Comparison of ENCODE assay signal across 8 mouse cellular contexts in the genomic region with DNA sequence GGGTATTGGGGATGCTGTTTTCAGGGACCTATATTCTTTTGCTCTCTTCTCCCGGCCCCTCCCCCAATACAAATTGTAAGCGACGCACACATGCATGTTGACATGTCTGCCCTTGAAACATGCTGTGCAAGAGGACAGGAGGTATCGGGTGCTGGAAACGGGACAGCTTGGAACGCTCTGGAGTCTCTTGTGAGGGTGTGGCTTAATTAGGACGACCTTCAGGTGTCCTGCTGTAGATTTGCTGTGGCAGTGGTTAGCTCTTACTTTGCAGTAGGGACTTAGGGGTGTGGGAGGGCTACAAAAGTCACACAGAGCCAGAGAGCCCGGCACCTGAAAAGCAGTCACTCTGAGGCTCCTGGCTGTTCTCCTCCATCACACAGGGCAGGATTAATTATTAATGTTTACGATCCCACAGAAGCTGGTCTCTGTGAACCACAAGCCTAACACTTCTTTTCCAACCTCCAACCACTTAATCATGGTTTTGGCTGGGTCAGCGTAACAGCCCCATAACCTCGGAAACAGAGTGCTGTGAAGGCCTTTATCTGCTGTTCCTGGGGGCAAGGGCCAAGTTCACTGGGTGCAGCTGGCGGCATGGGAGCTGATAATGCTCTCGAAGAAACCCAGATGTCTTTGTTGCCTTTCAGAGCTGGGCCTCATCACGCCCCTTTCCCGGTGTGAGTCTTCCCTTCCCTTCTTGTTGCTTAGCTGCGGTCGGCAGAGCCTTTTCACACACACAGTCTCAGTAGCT. TPM values are rescaled to one million over a fixed set of nuclear protein-coding genes. Genes with fewer than 3 reads are reported as not detected.
DNase-seq lines count a peak whose midpoint lies in the region; ATAC-seq and TF ChIP-seq lines count a peak whose summit lies in the region.

No protein-coding gene starts in this region.

- no peak for TF ChIP-seq POLR2A in brain, embryonic 14.5 days (IDR thresholded peaks at IDR 0.05; ENCODE audit: borderline replicate concordance, extremely low read depth, insufficient read depth, insufficient read length, poor library complexity, severe bottlenecking)

- no peaks in the 10 kb centered on the region for H3K4me1 ChIP-seq in embryonic facial prominence, embryonic 12.5 days
- H3K4me1 ChIP-seq in embryonic facial prominence, embryonic 10.5 days: peaks cover 28% of the 10 kb centered on the region
- peaks cover 26% of the 10 kb centered on the region for H3K4me1 ChIP-seq in intestine, embryonic 15.5 days (replicated peaks)
- peaks cover 44% of the 10 kb centered on the region for H3K4me1 ChIP-seq in liver, embryonic 15.5 days (replicated peaks)

- H3K27ac ChIP-seq in embryonic facial prominence, embryonic 12.5 days: 0 out of 2 replicates have a peak overlapping the region, but pooled peaks have one; percentile 17
- H3K27ac ChIP-seq in embryonic facial prominence, embryonic 10.5 days (replicated peaks): no peak overlapping the region
- peak overlapping the region; percentile 64 for H3K27ac ChIP-seq in intestine, embryonic 15.5 days
- H3K27ac ChIP-seq in liver, embryonic 15.5 days (replicated peaks): peak overlapping the region; percentile 56

- H3K9ac ChIP-seq in embryonic facial prominence, embryonic 12.5 days: no peak overlapping the region
- no peak overlapping the region for H3K9ac ChIP-seq in intestine, embryonic 15.5 days
- no peak overlapping the region for H3K9ac ChIP-seq in liver, embryonic 15.5 days

- no peak for DNase-seq in embryonic facial prominence, embryonic 10.5 days (ENCODE audit: low spot score)
- peak; percentile 47 for DNase-seq in brain, embryonic 14.5 days (ENCODE audit: low read depth)
- DNase-seq in layer of hippocampus, postnatal 10 days (ENCODE audit: low spot score in 2 of 2): no peak
- no peak for DNase-seq in lung, adult 18-20 months
- DNase-seq in thymus, adult 18-20 months: no peak

- 67% methylated on average over 17 of the region's 17 CpGs for WGBS in embryonic facial prominence, embryonic 12.5 days
- 74% methylated on average over 17 of the region's 17 CpGs for WGBS in embryonic facial prominence, embryonic 10.5 days
- 26% methylated on average over 17 of the region's 17 CpGs for WGBS in intestine, embryonic 15.5 days
- 36% methylated on average over 17 of the region's 17 CpGs for WGBS in liver, embryonic 15.5 days (ENCODE audit: insufficient replicate concordance)

- H3K4me3 ChIP-seq in embryonic facial prominence, embryonic 12.5 days: no peak overlapping the region
- H3K4me3 ChIP-seq in embryonic facial prominence, embryonic 10.5 days: no peak overlapping the region
- H3K4me3 ChIP-seq in intestine, embryonic 15.5 days (replicated peaks): no peak overlapping the region
- no peak overlapping the region for H3K4me3 ChIP-seq in liver, embryonic 15.5 days (replicated peaks)

- no peak overlapping the region for H3K4me2 ChIP-seq in embryonic facial prominence, embryonic 12.5 days (replicated peaks)
- peak overlapping the region; percentile 40 for H3K4me2 ChIP-seq in intestine, embryonic 15.5 days (replicated peaks)
- peak overlapping the region; percentile 32 for H3K4me2 ChIP-seq in liver, embryonic 15.5 days

- H3K9me3 ChIP-seq in embryonic facial prominence, embryonic 12.5 days: no peaks in the 10 kb centered on the region
- no peaks in the 10 kb centered on the region for H3K9me3 ChIP-seq in embryonic facial prominence, embryonic 10.5 days
- no peaks in the 10 kb centered on the region for H3K9me3 ChIP-seq in intestine, embryonic 15.5 days
- H3K9me3 ChIP-seq in liver, embryonic 15.5 days (replicated peaks): no peaks in the 10 kb centered on the region

- no peak for ATAC-seq in embryonic facial prominence, embryonic 12.5 days (ENCODE audit: insufficient number of reproducible peaks, insufficient read depth, low FRiP score, low TSS enrichment)
- ATAC-seq in intestine, embryonic 15.5 days: peak; percentile 85
- peak; percentile 60 for ATAC-seq in liver, embryonic 15.5 days (ENCODE audit: insufficient read depth)

- no peak for TF ChIP-seq CTCF in brain, embryonic 14.5 days (IDR thresholded peaks at IDR 0.05; ENCODE audit: borderline replicate concordance, extremely low read depth, insufficient read depth, insufficient read length)

- H3K27me3 ChIP-seq in embryonic facial prominence, embryonic 12.5 days: no peaks in the 10 kb centered on the region
- H3K27me3 ChIP-seq in embryonic facial prominence, embryonic 10.5 days (replicated peaks; ENCODE audit: low read depth, poor library complexity, severe bottlenecking): no peaks in the 10 kb centered on the region
- no peaks in the 10 kb centered on the region for H3K27me3 ChIP-seq in intestine, embryonic 15.5 days (replicated peaks)
- H3K27me3 ChIP-seq in liver, embryonic 15.5 days: peaks cover 7% of the 10 kb centered on the region; the same call in 1 of the 2 replicates

- H3K36me3 ChIP-seq in embryonic facial prominence, embryonic 12.5 days: no peaks in the 10 kb centered on the region
- peaks cover 8% of the 10 kb centered on the region for H3K36me3 ChIP-seq in embryonic facial prominence, embryonic 10.5 days (replicated peaks)
- no peaks in the 10 kb centered on the region for H3K36me3 ChIP-seq in intestine, embryonic 15.5 days
- H3K36me3 ChIP-seq in liver, embryonic 15.5 days (replicated peaks): peaks cover 14% of the 10 kb centered on the region; the same call in 1 of the 2 replicates

RNA-seq across cellular contexts. Expression of a gene that starts 17.9 kb away (rescaled TPM):
- 36.7 and 40.5 TPM in 2 replicates for polyA plus RNA-seq in embryonic facial prominence, embryonic 12.5 days (2016; fragmentation: Nextera tagmentation; extraction: Ambion mirVana)
- 60.0 and 62.2 TPM in 2 replicates for polyA plus RNA-seq in embryonic facial prominence, embryonic 10.5 days (2016; fragmentation: Nextera tagmentation; extraction: Ambion mirVana)
- 6.8 and 8.6 TPM in 2 replicates for polyA plus RNA-seq in brain, embryonic 14.5 days (2012; rRNA removed)
- 45.6 and 47.6 TPM in 2 replicates for polyA plus RNA-seq in intestine, embryonic 15.5 days (2015; fragmentation: Nextera tagmentation; extraction: Ambion mirVana)
- polyA plus RNA-seq in liver, embryonic 15.5 days (2015; fragmentation: Nextera tagmentation; extraction: Ambion mirVana): 33.5 and 34.1 TPM in 2 replicates
- total RNA-seq in layer of hippocampus, postnatal 10 days (2021): 1 to 10 TPM; 3.5 to 4.1 TPM
